Mouse (Mus musculus) monocyte, adult 2 months (primary cell): Measurements from ENCODE around the gene Mterf1a.
"Not testable (repeated sequence)": the region's sequence is repeated elsewhere in the genome, so short reads cannot be mapped to it uniquely, and the experiment has no call there.

Experiments
- DNase-seq, 2 experiments: peaks; one replicate each; pipeline ENCODE4 v3.0.0; 2022; ENCODE audit warnings: low spot score in 2 of 2, low read depth in 1 of 2

Mterf1a gene

GRCm38 (mm10) chr5:3893459-3894293 lies at the start of gene Mterf1a:
Mterf1a (minus strand) TSS chr5:3893933.
- peak in 1 of 2 experiments; percentile 19 for DNase-seq

- not testable (repeated sequence) for DNase-seq
Observed at GRCm38 (mm10) chr5:3943169-3943568, 49.4 kb upstream of the Mterf1a start.

- no peak for DNase-seq
Observed at GRCm38 (mm10) chr5:3941240-3941639, 47.5 kb upstream of the Mterf1a start.

GRCm38 (mm10) chr5:3939335-3939734 lies 45.6 kb upstream of the Mterf1a start:
- no peak for DNase-seq

GRCm38 (mm10) chr5:3938905-3939304 lies 45.2 kb upstream of the Mterf1a start:
- DNase-seq, result no peak

- DNase-seq, result no peak
Observed at GRCm38 (mm10) chr5:3935778-3936554, 42.2 kb upstream of the Mterf1a start.

- DNase-seq, result no peak
Observed at GRCm38 (mm10) chr5:3935266-3935665, 41.5 kb upstream of the Mterf1a start.

- DNase-seq, result no peak
Observed at GRCm38 (mm10) chr5:3933551-3933950, 39.8 kb upstream of the Mterf1a start.

- DNase-seq, result no peak
Observed at GRCm38 (mm10) chr5:3931636-3932035, 37.9 kb upstream of the Mterf1a start.

GRCm38 (mm10) chr5:3930760-3931159 lies 37.0 kb upstream of the Mterf1a start:
- DNase-seq, result no peak

- peak in 1 of 2 experiments; percentile 7 for DNase-seq
Observed at GRCm38 (mm10) chr5:3928690-3929046, 34.9 kb upstream of the Mterf1a start.

- peak in 1 of 2 experiments; percentile 43 for DNase-seq
Observed at GRCm38 (mm10) chr5:3927801-3928689, 34.3 kb upstream of the Mterf1a start, which contains the start of gene Akap9. Akap9 (plus strand) TSS chr5:3928054.

- no peak for DNase-seq
Observed at GRCm38 (mm10) chr5:3926666-3927065, 32.9 kb upstream of the Mterf1a start.

- DNase-seq, result no peak
Observed at GRCm38 (mm10) chr5:3922350-3922749, 28.6 kb upstream of the Mterf1a start.

- no peak for DNase-seq
Observed at GRCm38 (mm10) chr5:3905471-3905870, 11.7 kb upstream of the Mterf1a start.

- DNase-seq, result not testable (repeated sequence)
Observed at GRCm38 (mm10) chr5:3894294-3894619, 524 bp upstream of the Mterf1a start.

GRCm38 (mm10) chr5:3889201-3889600 lies 4.5 kb downstream of the Mterf1a start:
- no peak for DNase-seq

- not testable (repeated sequence) for DNase-seq
Observed at GRCm38 (mm10) chr5:3886862-3887261, 6.9 kb downstream of the Mterf1a start.

GRCm38 (mm10) chr5:3873485-3873884 lies 20.2 kb downstream of the Mterf1a start:
- no peak for DNase-seq

GRCm38 (mm10) chr5:3872348-3872747 lies 21.4 kb downstream of the Mterf1a start:
- DNase-seq, result no peak

- DNase-seq, result no peak
Observed at GRCm38 (mm10) chr5:3870161-3870560, 23.6 kb downstream of the Mterf1a start.
